Mouse (Mus musculus) ES-Bruce4 (cell line): ENCODE measurements around the gene Pex14.

ENCODE experiments used
- CTCF ChIP-seq: IDR thresholded peaks from one replicate; pipeline ENCODE4 v1.8.1; 2011; ENCODE audit warnings: low read depth, low read length
- POLR2A ChIP-seq: IDR thresholded peaks from one replicate; pipeline ENCODE4 v1.8.1; 2011; ENCODE audit warnings: low read length; ENCODE audit not compliant: insufficient read depth

DNA sequence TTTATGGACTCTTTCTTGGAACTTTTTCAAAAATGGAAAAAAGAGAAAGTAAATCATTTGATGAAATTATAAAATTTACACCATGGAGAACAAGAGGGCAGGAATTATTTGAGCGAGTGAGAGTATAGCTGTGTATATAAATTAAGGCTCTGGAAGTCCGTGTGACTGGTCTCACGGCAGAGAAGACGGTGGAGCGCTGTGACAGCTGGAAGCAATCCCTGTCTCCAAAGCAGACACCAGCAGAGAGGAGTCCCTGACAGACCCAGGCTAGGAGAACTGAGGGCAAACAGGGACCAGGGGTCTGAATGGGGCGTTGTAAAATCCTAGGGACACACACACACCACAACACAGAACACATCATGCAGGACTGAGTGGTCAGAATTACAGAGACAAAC is 26.4 kb upstream of the Pex14 start:
- TF ChIP-seq POLR2A (no peak), CTCF (no peak)
